Mouse (Mus musculus) liver, embryonic 12.5 days (tissue): ENCODE data around the gene Glul. TPM values are rescaled to one million over a fixed set of nuclear protein-coding genes. Genes with fewer than 3 reads are reported as not detected.

Source experiments
- ATAC-seq: fragments of 200-750 bp; cut with Nextera tagmentation; 2 replicates; pipeline ENCODE4 v1.8.0; 2017; ENCODE audit warnings: moderate number of reproducible peaks, mild to moderate bottlenecking, moderate library complexity
- H3K27ac ChIP-seq: fragments of 300-500 bp; sonication (generic); 2 replicates; pipeline ENCODE4 v1.5.1; 2016; ENCODE audit warnings: mild to moderate bottlenecking
- H3K27me3 ChIP-seq: fragments of 300-500 bp; sonication (generic); replicated peaks from 2 replicates; pipeline ENCODE4 v1.6.1; 2016; ENCODE audit warnings: mild to moderate bottlenecking, moderate library complexity
- H3K36me3 ChIP-seq: fragments of 300-500 bp; sonication (generic); 2 replicates; pipeline ENCODE4 v1.6.1; 2016; ENCODE audit warnings: mild to moderate bottlenecking, moderate library complexity
- H3K4me1 ChIP-seq: fragments of 300-500 bp; sonication (generic); 2 replicates; pipeline ENCODE4 v1.6.1; 2016
- H3K4me2 ChIP-seq: fragments of 300-500 bp; sonication (generic); 2 replicates; pipeline ENCODE4 v1.6.1; 2016; ENCODE audit warnings: mild to moderate bottlenecking, moderate library complexity
- H3K4me3 ChIP-seq: fragments of 300-500 bp; sonication (generic); 2 replicates; pipeline ENCODE4 v1.5.1; 2016; ENCODE audit warnings: mild to moderate bottlenecking, moderate library complexity
- H3K9ac ChIP-seq: fragments of 300-500 bp; sonication (generic); 2 replicates; pipeline ENCODE4 v1.6.1; 2016; ENCODE audit warnings: mild to moderate bottlenecking, moderate library complexity
- H3K9me3 ChIP-seq: fragments of 300-500 bp; sonication (generic); replicated peaks from 2 replicates; pipeline ENCODE4 v1.6.1; 2016; ENCODE audit warnings: mild to moderate bottlenecking, moderate library complexity
- WGBS: fragments of 180-500 bp; shearing (Covaris S2); methylation state at CpG from one replicate; pipeline ENCODE4 v1.1.7; 2016; ENCODE audit not compliant: insufficient replicate concordance; 5-methylcytosine and 5-hydroxymethylcytosine counted together
- polyA plus RNA-seq: library from polyadenylated mRNA; unstranded; fragments of >200 nt; fragmentation: Nextera tagmentation; extraction: Ambion mirVana; gene quantifications from 2 replicates; pipeline ENCODE4 v1.2.1, GENCODE M21; 2016

The Glul gene
- polyA plus RNA-seq, 1 experiment from 2014 or later, result 107 TPM

DNA sequence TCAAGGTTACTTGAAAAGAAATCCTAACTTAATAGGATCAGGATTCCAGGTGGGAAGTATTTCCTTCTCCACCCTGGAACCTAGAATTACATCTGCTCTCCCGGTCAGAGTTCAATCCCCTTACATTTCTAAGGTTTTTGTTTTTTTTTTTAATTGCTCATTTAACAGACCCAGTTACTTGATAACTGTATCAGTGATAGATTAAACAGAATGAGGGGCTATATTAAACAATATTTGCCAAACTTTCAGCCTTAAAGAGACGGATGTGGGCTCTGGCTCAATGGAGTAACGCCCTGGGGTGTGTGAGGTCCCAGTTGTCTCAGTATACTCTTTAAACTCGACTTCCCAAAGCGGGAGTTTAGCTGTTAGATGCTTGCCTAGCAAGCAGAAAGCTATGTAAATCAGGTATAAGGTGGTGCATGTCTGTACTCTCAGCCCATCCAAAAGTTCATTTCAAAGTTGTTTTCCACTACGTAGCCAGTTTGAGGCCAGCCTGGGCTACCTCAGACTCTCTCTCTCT, 11.6 kb downstream of the Glul start:
- Histone ChIP-seq H3K4me3 (no peak overlapping the region), H3K9me3 (no peaks in the 10 kb centered on the region), H3K27ac (no peak overlapping the region), H3K36me3 (peaks cover 48% of the 10 kb centered on the region), H3K4me2 (no peak overlapping the region), H3K4me1 (peaks cover 16% of the 10 kb centered on the region), H3K9ac (no peak overlapping the region), H3K27me3 (no peaks in the 10 kb centered on the region)
- no peak for ATAC-seq
- WGBS, result 83% methylated on average over 6 of the region's 6 CpGs

GRCm38 (mm10) chr1:153913869-153914268, 14.1 kb downstream of the Glul start:
- Histone ChIP-seq H3K4me2 (no peak overlapping the region), H3K27ac (no peak overlapping the region), H3K27me3 (no peaks in the 10 kb centered on the region), H3K4me3 (no peak overlapping the region), H3K4me1 (peaks cover 15% of the 10 kb centered on the region), H3K36me3 (peaks cover 23% of the 10 kb centered on the region), H3K9me3 (no peaks in the 10 kb centered on the region), H3K9ac (no peak overlapping the region)
- WGBS, result 64% methylated on average over 3 of the region's 3 CpGs
- ATAC-seq, result no peak

DNA sequence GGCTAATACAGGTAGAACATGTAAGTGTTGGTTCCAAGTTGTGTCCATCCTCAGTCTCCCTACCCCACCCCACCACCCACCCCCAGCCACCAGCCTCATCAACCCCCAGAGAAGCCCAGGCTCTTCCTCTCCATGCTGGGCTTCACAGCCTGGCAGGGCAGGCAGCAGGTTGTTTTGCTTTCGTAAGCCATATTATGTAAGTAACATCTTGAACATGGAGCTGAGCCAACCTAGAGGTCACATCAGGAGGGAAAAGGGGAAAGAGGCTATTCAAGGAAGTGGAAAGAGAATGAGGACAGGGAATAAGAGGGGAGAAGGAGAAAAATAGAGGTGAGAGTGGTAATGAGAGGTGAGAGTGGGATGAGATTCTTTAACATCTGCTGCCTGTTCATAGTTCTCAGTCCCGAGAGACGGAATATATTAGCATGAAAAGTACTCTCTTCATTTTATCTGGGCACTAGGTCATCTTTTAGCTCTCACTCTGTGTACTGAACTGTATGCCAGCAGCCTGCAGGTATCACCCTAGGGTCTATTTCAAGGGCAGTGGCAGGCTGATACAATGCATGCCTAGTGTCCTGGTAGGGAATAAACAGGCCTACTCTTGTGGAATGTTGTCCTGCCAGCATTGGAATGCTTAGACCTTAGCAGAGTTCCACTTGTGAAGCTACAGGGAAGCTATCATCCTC, 18.9 kb downstream of the Glul start:
- ATAC-seq, result no peak
- H3K27ac ChIP-seq, result no peak overlapping the region
- H3K4me2 ChIP-seq, result no peak overlapping the region
- 74% methylated on average over 3 of the region's 3 CpGs for WGBS
- H3K36me3 ChIP-seq, result no peaks in the 10 kb centered on the region
- no peaks in the 10 kb centered on the region for H3K27me3 ChIP-seq
- no peak overlapping the region for H3K4me3 ChIP-seq
- H3K4me1 ChIP-seq, result no peaks in the 10 kb centered on the region
- H3K9ac ChIP-seq, result no peak overlapping the region
- H3K9me3 ChIP-seq, result no peaks in the 10 kb centered on the region

DNA sequence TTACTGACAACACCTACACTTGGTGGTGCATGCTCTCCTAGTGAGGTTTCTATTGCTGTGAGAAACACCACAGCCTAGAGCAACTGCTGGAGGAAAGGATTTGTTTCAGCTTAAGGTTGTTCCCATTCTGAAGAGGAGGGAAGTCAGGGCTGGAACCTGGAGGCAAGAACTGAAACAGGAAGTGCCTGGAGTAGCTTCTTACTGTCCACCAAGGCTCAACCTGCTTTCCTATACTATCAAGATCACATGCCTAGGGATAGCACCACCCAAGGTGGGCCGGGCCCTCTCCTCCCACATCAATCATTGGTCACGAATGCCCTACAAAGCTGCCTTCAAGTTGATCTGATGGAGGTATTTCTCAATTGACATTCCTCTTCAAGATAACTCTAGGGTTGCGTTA, 21.9 kb downstream of the Glul start:
- Histone ChIP-seq H3K36me3 (no peaks in the 10 kb centered on the region), H3K27ac (no peak overlapping the region), H3K9me3 (no peaks in the 10 kb centered on the region), H3K27me3 (no peaks in the 10 kb centered on the region), H3K9ac (no peak overlapping the region), H3K4me3 (no peak overlapping the region), H3K4me1 (no peaks in the 10 kb centered on the region), H3K4me2 (no peak overlapping the region)
- no peak for ATAC-seq
- 65% methylated on average over 3 of the region's 3 CpGs for WGBS

DNA sequence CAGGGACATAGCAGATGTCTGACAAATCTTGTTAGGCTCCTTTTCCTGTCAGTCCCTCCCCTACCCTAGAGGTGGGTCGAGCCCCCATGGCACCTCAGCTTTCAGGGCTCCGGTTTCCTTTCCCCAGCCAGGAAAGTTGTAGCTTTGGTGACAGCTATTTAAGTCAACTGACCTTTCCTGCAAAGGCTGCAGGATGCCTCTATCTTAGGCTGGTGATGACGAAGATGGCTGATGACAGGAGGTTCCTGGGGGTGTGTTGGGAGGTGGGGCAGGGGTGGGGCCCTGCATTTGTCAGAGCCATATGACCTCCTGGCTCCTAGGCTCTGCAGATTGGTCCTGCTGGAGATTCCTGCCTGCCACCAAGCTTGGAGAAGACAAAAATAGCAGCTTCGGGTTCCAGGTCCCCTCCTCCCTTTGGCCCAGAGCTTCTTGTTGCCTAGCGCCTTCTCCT, 22.9 kb downstream of the Glul start:
- no peak; the same call in 1 of the 2 replicates for ATAC-seq
- H3K9ac ChIP-seq, result no peak overlapping the region
- H3K36me3 ChIP-seq, result no peaks in the 10 kb centered on the region
- no peak overlapping the region for H3K4me2 ChIP-seq
- 36% methylated on average over 5 of the region's 5 CpGs for WGBS
- no peaks in the 10 kb centered on the region for H3K4me1 ChIP-seq
- H3K4me3 ChIP-seq, result no peak overlapping the region
- H3K27ac ChIP-seq, result no peak overlapping the region
- H3K27me3 ChIP-seq, result no peaks in the 10 kb centered on the region
- no peaks in the 10 kb centered on the region for H3K9me3 ChIP-seq

DNA sequence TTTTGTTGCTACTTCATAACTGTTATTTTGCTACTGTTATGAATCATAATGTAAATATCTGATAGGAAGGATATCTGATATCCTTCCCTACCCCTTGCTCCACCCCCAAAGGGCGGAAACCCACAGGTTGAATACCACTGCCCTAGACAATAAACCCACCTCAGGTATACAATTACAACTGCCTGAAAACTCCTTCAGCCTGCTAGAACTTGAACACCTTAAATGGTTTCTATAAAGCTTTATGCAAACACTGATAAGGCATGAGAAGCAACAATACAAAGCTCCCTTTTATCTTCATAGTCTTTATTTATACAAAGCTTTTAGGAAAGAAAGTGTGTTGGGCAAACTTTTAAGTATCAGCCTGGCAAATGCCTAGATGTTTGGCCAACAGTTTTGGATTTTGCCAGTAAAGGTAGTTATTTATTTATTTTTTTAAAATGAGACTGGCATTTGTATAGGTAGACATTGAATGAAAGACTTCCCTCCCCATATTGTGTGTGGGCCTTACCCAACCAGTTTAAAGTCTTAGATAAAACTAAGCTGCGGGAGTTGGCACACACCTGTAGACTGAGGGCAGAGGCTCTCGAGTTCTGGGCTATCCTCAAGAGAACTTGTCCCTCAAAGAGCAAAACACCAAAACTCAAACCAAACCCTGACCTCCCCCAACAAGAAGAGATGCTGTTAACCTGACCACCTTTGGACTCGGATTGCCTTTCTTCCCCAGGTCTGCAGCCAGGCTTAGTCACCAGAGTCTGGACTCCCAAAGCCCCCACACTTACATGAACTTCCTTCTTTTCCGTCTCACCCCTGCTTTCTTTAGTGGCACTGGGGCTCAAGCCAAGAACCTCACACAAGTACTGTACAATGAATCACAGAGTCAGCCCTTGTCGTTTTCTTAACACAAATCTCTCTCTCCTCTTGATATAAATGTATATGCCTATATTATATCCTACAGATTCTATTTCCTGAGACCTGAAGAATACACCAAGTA, 24.9 kb downstream of the Glul start:
- Histone ChIP-seq H3K9ac (no peak overlapping the region), H3K4me1 (no peaks in the 10 kb centered on the region), H3K36me3 (no peaks in the 10 kb centered on the region), H3K4me3 (no peak overlapping the region), H3K27ac (no peak overlapping the region), H3K27me3 (no peaks in the 10 kb centered on the region), H3K4me2 (no peak overlapping the region), H3K9me3 (no peaks in the 10 kb centered on the region)
- WGBS, result 55% methylated on average over 6 of the region's 6 CpGs
- no peak for ATAC-seq

DNA sequence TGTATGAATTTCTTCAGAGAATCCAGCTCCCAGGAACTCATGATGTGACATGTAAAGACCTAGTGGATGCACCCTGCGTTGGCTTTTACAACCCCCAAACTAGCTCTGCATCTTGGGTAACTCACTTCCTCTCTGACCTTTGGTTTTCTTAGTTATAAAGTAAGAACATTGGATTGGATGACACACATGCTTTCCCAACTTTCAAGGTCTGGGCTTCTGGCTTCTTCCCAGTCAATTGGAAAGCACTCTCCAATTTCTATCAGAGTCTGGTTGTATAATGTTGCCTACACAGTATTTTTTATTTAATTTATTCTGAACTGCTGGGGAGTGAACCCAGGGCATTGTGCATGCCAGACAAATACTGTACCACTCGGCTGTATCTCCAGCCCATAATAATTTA, 30.7 kb downstream of the Glul start:
- Histone ChIP-seq H3K4me3 (no peak overlapping the region), H3K36me3 (no peaks in the 10 kb centered on the region), H3K9me3 (no peaks in the 10 kb centered on the region), H3K4me2 (no peak overlapping the region), H3K27ac (no peak overlapping the region), H3K27me3 (no peaks in the 10 kb centered on the region), H3K9ac (no peak overlapping the region), H3K4me1 (no peaks in the 10 kb centered on the region)
- 68% methylated on average over 2 of the region's 2 CpGs for WGBS
- no peak for ATAC-seq

- ATAC-seq, result no peak
- H3K27me3 ChIP-seq, result no peaks in the 10 kb centered on the region
- peaks cover 6% of the 10 kb centered on the region; the same call in 1 of the 2 replicates for H3K4me1 ChIP-seq
- no peak overlapping the region for H3K4me3 ChIP-seq
- H3K27ac ChIP-seq, result no peak overlapping the region
- H3K9ac ChIP-seq, result no peak overlapping the region
- no peaks in the 10 kb centered on the region for H3K9me3 ChIP-seq
- no peaks in the 10 kb centered on the region for H3K36me3 ChIP-seq
- 45% methylated on average over 1 of the region's 1 CpGs for WGBS
- no peak overlapping the region for H3K4me2 ChIP-seq
Measured at GRCm38 (mm10) chr1:153933772-153934171, 34.0 kb downstream of the Glul start.

- peaks cover 6% of the 10 kb centered on the region; the same call in 1 of the 2 replicates for H3K4me1 ChIP-seq
- H3K27me3 ChIP-seq, result no peaks in the 10 kb centered on the region
- H3K4me2 ChIP-seq, result no peak overlapping the region
- no peak overlapping the region for H3K9ac ChIP-seq
- H3K36me3 ChIP-seq, result no peaks in the 10 kb centered on the region
- H3K4me3 ChIP-seq, result no peak overlapping the region
- ATAC-seq, result no peak
- 64% methylated on average over 12 of the region's 12 CpGs for WGBS
- H3K27ac ChIP-seq, result no peak overlapping the region
- H3K9me3 ChIP-seq, result no peaks in the 10 kb centered on the region
Measured at GRCm38 (mm10) chr1:153935844-153936380, 36.2 kb downstream of the Glul start.

DNA sequence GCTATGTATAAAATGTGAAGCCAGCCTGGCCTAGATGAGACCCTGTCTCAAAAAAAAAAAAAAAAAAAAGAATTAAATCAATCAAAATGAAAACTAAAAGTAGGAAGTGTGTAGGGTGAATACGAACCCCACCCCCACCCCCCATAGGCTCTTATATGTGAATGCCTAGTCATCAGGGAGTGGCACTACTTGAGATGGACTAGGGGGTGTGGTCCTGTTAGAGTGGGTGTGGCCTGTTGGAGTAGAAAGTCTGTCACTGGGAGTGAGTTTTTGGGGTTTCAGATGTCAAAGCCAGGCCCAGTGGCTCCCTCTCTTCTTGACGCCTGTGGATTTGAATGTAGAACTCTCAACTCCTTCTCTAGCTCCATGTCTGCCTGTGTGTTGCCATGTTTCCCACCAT, 37.3 kb downstream of the Glul start:
- Histone ChIP-seq H3K27ac (no peak overlapping the region; the same call in 1 of the 2 replicates), H3K27me3 (no peaks in the 10 kb centered on the region), H3K4me3 (no peak overlapping the region), H3K9ac (no peak overlapping the region), H3K36me3 (no peaks in the 10 kb centered on the region), H3K9me3 (no peaks in the 10 kb centered on the region), H3K4me2 (no peak overlapping the region), H3K4me1 (peaks cover 6% of the 10 kb centered on the region; the same call in 1 of the 2 replicates)
- 88% methylated on average over 2 of the region's 2 CpGs for WGBS
- peak; percentile 79 for ATAC-seq

GRCm38 (mm10) chr1:153940986-153941385, 41.2 kb downstream of the Glul start:
- no peaks in the 10 kb centered on the region for H3K36me3 ChIP-seq
- no peak overlapping the region for H3K27ac ChIP-seq
- no peak overlapping the region for H3K4me2 ChIP-seq
- no peaks in the 10 kb centered on the region for H3K27me3 ChIP-seq
- H3K4me1 ChIP-seq, result peaks cover 6% of the 10 kb centered on the region; the same call in 1 of the 2 replicates
- ATAC-seq, result no peak
- H3K9me3 ChIP-seq, result no peaks in the 10 kb centered on the region
- no peak overlapping the region for H3K4me3 ChIP-seq
- no peak overlapping the region for H3K9ac ChIP-seq
- WGBS, result 76% methylated on average over 2 of the region's 2 CpGs

DNA sequence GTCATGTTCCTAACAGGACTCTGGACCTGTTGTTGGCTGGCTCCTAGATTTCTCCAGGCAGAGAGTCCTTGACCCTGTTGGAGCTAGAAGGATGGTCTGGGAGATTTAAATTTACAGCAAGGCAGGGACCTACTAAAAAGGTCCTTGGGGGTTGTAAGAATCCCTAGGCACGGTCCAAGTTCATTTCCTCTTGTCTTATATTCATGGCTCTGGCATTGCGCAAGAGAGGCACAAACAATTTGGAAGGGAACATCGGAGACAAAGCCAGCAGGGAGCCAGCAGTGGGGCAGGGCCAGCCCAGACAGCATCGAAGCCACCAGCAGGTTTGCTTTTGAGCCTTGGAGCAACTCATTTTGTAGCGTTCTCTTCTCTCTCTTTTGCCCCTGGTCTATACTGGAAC, 45.4 kb downstream of the Glul start:
- WGBS, result 58% methylated on average over 5 of the region's 5 CpGs
- H3K4me3 ChIP-seq, result no peak overlapping the region

More for the DNA sequence above, 45.4 kb downstream of the Glul start:
- no peak overlapping the region for H3K27ac ChIP-seq
- no peaks in the 10 kb centered on the region for H3K4me1 ChIP-seq
- no peaks in the 10 kb centered on the region for H3K9me3 ChIP-seq
- H3K27me3 ChIP-seq, result no peaks in the 10 kb centered on the region
- no peak for ATAC-seq
- H3K4me2 ChIP-seq, result no peak overlapping the region
- no peak overlapping the region for H3K9ac ChIP-seq
- H3K36me3 ChIP-seq, result no peaks in the 10 kb centered on the region
